Mouse (Mus musculus) liver, adult 2 months (tissue): ENCODE data around the gene Fam208a.

ENCODE experiments used
- CTCF ChIP-seq: fragments of 200-500 bp; IDR thresholded peaks from 2 replicates; pipeline ENCODE4 v1.5.1; 2011; ENCODE audit warnings: low read depth, low read length, control low read depth
- POLR2A ChIP-seq: fragments of 200-500 bp; IDR thresholded peaks from 2 replicates; pipeline ENCODE4 v1.6.1; 2011; ENCODE audit warnings: low read length, control low read depth; ENCODE audit not compliant: insufficient read depth; ENCODE audit errors: extremely low read depth

DNA sequence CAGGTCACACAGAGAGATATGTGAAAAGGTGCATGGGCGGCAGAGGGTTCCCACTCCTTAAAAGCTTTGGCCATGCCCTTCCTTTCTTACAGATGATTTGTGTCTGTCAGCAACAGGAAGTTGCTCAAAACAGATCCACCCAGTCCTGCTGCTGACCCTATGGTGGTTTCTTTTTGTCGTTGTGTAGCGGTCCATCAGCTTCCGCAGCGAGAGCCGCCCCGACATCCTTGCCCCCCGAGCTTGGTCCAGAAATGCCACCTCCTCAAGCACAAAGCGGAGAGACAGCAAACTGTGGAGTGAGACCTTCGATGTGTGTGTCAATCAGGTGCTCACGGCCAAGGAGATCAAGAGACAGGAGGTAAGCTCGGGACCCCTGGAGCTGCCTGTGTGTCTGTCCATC lies 49.2 kb upstream of the Fam208a start:
- no peak for TF ChIP-seq CTCF
- TF ChIP-seq POLR2A, result no peak
